Mouse (Mus musculus) layer of hippocampus, adult 8-10 months (tissue): ENCODE data around the gene Sub1. TPM values are rescaled to one million over a fixed set of nuclear protein-coding genes. Genes with fewer than 3 reads are reported as not detected.
A peak's percentile ranks its signal among the peaks of the same experiment; 100 is the strongest.

Experiments
- DNase-seq, 2 experiments: peaks; one replicate each; pipeline ENCODE4 v3.0.0; 2022; ENCODE audit warnings: low spot score in 2 of 2
- total RNA-seq, 4 experiments: library from RNA; stranded (reverse); gene quantifications; 2 replicates each; pipeline ENCODE4 v1.2.4; 2022

Sub1 gene
- 100 to 1,000 TPM; 264 to 299 (median 284) TPM for total RNA-seq

DNA sequence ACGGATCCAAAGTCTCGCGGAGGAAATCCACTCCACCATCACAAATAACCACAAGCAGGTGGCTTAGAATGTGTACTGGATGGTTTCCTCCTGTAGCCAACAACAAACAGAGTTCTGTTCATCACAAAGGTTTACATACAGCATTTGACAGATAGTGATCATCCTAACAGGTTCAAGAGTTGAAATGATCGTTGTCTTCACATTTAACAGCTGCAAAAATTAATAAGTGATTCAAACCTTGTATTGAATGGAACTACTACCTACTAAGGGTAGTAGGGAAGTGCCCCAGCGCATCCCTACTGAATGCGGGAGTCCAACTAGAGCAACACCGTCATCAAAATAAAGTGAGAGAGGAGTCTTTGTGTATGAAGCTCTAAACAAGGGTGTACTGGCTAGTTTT lies at the start of gene Sub1:
Sub1 (minus strand) TSS at position 101 of the 400 bp plus-strand sequence.
- DNase-seq, result no peak

GRCm38 (mm10) chr15:12040407-12040710 lies 43.6 kb upstream of the Sub1 start:
- no peak for DNase-seq

GRCm38 (mm10) chr15:12039671-12040406 lies 43.1 kb upstream of the Sub1 start:
- no peak for DNase-seq

- DNase-seq, result peak in 1 of 2 experiments; percentile 38
Measured at GRCm38 (mm10) chr15:12039256-12039655, 42.5 kb upstream of the Sub1 start.

DNA sequence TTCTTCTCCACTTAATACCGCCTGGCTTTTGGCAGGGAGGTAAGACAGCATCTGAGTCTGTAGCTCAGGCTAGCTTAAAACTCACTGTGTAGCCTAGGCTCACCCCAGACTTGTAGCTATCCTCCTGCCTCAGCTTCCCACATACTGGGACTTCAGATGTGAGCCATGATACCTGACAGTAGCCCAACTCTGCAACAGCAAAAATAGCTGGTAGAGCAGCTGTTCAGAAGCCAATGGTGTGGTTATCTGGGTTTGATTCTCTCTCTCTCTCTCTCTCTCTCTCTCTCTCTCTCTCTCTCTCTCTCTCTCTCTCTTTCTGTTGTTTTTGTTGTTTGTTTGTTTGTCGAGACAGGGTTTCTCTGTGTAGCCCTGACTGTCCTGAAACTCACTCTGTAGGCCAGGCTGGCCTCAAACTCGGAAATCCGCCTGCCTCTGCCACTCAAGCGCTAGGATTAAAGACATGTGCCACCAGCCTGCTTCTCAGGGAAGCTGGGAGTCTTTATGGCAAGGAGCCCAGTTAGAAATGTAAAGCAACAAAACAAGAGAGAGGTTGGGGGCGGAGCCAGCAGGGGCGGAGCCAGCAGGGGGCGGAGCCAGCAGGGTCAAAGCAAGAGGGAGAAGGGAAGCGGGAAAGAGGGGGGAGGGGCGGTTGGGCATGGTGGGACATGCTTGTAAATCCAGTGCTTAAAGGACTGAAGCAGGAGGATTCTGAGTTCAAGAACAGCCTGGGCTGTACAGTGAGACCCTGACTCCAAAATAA lies 41.3 kb upstream of the Sub1 start:
- DNase-seq, result no peak

GRCm38 (mm10) chr15:12037217-12037616 lies 40.4 kb upstream of the Sub1 start:
- no peak for DNase-seq

DNA sequence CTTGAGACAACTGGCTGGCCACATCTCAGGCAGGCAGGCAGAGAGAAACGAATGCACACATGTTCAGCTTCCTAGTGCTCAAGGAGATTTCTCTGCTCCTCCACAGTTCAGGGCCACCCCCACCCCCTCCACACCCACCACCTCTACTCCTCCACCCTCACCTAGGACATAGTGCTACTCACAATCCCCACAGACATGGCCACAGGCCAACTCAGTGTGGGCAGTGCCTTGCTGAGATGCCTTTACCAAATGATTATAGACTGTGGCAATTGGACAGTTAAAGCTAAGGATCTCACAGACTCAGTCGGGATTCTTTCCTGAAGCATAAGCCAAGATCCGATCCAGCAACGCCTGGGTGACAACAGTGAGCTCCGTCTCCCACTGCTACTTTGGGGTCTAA lies 39.9 kb upstream of the Sub1 start:
- no peak for DNase-seq

GRCm38 (mm10) chr15:12034317-12034716 lies 37.5 kb upstream of the Sub1 start:
- no peak for DNase-seq

GRCm38 (mm10) chr15:12033155-12033554 lies 36.4 kb upstream of the Sub1 start:
- no peak for DNase-seq

DNA sequence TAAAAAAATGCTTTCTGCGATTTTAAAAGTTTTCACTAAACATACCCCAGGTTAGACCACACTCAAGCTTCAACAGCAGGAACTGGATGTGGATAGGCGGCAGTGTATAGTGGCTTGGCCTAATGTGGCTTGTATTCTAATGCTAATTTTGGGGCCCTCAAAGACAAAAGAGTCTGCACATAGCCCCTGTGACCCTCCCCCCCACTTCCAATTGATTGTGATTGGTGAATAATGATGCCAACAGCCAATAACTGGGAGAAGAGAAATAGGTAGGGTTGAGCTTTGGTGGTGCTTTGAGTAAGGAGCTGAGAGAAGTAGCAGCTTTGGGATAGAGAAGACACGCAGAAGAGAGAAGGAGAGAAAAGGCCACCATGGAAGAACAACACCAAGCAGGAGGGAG lies 35.7 kb upstream of the Sub1 start:
- DNase-seq, result no peak

- DNase-seq, result no peak
Measured at GRCm38 (mm10) chr15:12031861-12032260, 35.1 kb upstream of the Sub1 start.

GRCm38 (mm10) chr15:12030221-12030620 lies 33.4 kb upstream of the Sub1 start:
- no peak for DNase-seq

DNA sequence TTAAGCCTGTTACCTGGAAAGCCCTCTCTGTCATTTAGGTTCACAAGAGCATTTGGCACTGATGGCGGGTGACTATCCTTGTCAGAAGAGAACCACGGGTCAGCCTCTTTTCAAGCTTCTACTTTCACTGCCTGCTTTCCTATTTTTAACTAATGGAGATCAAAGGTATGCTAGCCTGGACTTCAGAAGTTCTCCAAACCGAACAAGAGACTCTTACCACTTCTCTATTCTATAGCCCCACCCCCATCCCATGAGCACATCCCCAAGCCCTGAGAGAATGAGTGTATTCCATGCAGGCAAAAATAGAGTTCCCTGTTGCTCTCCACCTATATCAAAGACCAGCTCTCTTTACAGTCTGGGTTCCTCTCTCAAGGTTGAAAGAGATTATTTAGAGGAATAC lies 31.0 kb upstream of the Sub1 start:
- no peak for DNase-seq

DNA sequence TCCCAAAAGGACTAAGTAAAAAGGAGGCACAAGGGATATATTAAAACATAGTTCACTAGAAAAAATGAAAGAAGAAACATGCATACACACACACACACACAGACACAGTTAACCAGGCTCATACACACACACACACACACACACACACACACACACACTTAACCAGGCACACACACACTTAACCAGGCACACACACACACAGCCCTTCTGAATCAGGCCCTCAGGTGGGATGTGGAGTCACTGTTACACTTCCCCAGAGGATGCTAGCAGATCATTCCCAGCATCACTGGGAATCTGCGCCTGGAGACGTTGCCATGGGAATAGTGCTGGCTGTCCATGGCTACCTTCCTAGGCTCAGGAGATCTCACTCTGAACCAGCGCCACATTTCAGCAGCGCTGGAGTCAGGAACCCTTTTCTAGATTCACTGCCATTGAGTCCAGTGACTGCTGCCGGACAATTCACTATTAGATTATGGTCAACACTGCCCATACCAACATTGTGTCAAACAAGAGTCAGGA lies 30.2 kb upstream of the Sub1 start:
- DNase-seq, result no peak

DNA sequence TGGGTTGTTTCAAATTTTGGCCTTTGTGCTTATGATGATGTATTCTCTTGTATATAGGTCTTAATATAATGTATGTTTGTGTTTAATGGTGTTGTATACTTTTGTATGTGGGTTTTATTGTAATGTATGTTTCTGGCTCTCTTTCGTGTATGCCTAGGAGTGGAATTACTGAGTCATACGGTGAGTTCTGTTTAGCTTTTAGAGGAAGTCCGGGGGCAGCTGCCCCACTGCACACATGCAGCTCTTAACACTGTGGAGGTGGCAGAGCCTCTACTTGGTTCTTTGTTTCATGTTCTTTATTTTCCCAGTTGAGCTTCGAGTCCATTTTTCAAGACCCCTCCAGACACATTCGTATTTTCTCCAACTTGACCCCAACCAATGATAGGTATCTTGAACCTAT lies 29.2 kb upstream of the Sub1 start:
- no peak for DNase-seq

DNA sequence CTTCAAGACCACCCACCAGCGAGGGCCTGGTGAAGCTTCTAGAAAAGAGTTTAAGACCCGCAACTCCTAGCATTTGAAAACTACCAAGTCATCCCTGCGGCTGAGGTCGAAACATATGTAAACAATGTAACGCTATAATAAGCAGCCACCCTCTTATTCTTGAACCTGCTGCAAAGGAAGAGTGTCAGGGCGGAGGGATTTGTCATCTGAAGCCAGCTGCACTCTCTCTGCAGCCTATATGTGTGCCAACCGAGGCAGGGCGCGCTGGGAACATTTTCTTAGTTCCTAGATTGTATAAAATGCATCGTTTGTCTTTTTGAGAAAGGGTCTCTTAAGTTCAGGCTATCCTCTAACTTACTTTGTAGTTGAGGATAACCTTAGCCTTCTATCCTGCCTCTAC lies 28.6 kb upstream of the Sub1 start:
- DNase-seq, result no peak

DNA sequence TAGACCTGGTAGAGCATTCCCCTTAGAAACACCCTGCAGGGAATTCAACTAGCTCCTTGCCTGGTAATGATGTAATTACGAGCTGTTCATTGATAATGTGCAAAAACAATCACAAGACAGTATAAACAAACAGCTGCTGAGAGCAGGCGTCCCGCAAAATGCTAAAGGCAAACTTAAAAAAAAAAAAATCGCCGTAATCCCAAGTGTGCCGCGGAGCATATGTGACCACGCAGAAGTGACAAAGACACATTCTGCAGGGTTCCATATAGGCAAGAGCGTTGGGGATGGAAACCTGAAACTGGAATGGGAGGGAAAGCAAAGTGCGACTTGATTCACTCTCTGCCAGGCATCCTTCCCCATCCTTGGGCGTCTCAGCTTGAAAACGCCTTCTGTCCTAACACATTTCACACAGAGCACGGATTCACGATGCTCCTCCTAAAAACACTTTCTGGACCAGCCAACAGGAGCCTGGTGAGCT lies 28.0 kb upstream of the Sub1 start:
- DNase-seq, result no peak

- peak; percentile 35 to 47 for DNase-seq
Measured at GRCm38 (mm10) chr15:12019443-12019842, 22.7 kb upstream of the Sub1 start.

DNA sequence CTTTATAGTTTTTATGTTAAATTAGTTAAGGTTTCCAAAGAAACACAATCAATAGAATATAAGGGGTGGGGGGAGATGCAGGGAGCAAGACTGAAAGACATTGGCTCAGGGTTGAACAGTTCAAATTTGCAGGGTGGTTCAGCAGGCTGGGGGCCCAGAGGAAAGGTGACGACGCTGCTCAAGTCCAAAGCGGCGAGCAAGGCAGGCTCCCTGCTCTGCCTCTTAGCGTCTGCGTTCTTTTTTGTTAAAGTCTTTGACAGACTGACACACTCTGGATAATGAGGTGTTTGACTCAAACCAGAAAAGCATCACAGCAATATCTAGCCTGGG lies 21.6 kb upstream of the Sub1 start:
- DNase-seq, result no peak

DNA sequence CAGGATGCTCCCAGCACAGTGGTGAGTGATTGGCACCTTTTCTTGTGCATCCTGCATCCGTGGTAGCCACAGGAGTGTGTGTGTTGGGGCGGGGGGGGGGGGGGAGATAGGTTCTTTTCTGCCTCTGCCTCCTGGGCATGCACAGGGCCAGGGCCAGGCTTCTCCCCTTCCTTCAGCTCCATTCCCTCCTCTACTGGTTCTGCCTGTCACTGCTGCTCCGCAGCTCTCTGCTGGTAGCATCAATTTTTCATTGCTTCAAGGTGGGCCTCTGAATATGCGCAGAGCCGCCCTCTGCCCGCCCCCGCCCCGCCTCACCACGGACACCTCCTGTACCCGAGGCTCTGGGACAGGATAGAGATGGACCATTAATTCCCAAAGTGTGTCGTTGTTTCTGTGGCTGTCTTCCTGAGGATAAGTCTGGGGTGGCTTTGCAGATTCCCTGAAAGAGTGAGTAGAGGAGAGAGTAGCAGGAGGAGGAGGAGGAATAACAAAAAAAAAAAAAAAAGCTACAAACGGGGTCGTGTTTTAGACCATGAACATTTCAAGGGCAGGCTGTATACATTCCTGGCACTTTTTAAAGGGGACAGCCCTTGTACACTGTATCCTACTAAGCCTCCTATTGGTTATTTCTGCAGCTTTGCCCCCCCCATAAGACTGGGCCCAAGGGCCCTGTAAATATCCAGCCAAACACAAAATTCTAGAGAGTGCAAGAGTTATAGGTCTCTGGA lies 21.1 kb upstream of the Sub1 start:
- DNase-seq, result no peak

GRCm38 (mm10) chr15:12014197-12014905 lies 17.6 kb upstream of the Sub1 start:
- no peak for DNase-seq
